Mouse (Mus musculus) olfactory bulb, adult 2 months (tissue): Measurements from ENCODE around the gene Ppp1r36. TPM values are rescaled to one million over a fixed set of nuclear protein-coding genes. Genes with fewer than 3 reads are reported as not detected.

Source experiments
- H3K27ac ChIP-seq: fragments of 200-500 bp; 2 replicates; pipeline ENCODE4 v1.5.1; 2012; ENCODE audit warnings: low read depth, low read length; ENCODE audit not compliant: insufficient read depth
- H3K4me1 ChIP-seq: fragments of 200-500 bp; 2 replicates; pipeline ENCODE4 v1.6.1; 2012; ENCODE audit warnings: low read length; ENCODE audit not compliant: control insufficient read depth, insufficient read depth
- H3K4me3 ChIP-seq: fragments of 200-500 bp; 2 replicates; pipeline ENCODE4 v1.5.1; 2012; ENCODE audit warnings: mild to moderate bottlenecking, low read depth, low read length, moderate library complexity; ENCODE audit not compliant: insufficient read depth
- CTCF ChIP-seq: fragments of 200-500 bp; IDR thresholded peaks from 2 replicates; pipeline ENCODE4 v1.5.1; 2012; ENCODE audit warnings: low read depth, mild to moderate bottlenecking, low read length, moderate library complexity; ENCODE audit not compliant: insufficient read depth
- POLR2A ChIP-seq: fragments of 200-500 bp; IDR thresholded peaks from 2 replicates; pipeline ENCODE4 v1.6.1; 2012; ENCODE audit warnings: mild to moderate bottlenecking, low read depth, low read length, moderate library complexity; ENCODE audit not compliant: insufficient read depth
- WGBS: fragments of 180-500 bp; shearing (Covaris S2); methylation state at CpG from one replicate; pipeline ENCODE4 v1.1.7; 2018; 5-methylcytosine and 5-hydroxymethylcytosine counted together
- polyA plus RNA-seq: library from polyadenylated mRNA; stranded (reverse); fragments of >200 nt; gene quantifications from 2 replicates; pipeline ENCODE4 v1.2.4, GENCODE M21; 2012; ENCODE audit warnings: low replicate concordance; ENCODE audit not compliant: missing spikeins, insufficient read depth, insufficient read length

The Ppp1r36 gene
- polyA plus RNA-seq, 1 experiment, result not detected

DNA sequence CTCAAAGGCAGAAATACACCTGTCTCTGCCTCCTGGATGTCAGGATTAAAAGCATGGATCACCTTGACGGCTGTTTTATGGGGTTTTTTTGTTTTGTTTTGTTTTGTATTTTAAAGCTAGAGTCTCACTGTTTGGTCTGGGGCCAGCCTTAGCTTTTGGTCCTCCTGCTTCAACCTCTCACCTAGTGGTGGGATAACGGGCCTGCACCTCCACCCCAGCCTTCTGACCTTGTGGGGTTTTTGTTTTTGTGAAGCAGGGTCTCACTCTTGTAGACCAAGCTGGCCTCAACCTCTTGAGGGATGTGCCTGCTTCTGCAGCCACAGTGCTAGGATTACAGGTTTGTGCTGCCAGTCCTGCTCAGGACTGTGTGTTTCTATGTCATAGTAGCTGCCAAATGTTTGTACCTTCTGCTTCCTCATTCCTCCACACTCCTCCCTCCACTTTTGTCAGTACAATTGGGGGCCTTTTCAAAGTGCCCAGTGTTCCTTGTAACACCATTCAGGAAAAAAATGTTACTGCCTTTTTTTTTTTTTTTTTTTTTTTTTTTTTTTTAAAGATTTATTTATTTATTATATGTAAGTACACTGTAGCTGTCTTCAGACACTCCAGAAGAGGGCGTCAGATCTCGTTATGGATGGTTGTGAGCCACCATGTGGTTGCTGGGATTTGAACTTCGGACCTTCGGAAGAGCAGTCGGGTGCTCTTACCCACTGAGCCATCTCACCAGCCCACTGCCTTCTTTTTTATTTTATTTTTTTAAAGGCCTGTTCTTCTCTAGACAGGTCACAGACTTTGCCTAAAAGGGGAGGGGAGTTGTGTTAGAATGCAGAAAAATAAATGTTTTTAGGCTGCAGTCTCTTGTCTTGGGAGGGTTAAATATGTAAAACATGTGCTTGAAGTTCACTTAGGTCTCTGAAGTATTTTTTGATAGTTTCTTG, 44.2 kb upstream of the Ppp1r36 start:
- H3K27ac ChIP-seq, result no peak overlapping the region
- no peak overlapping the region for H3K4me3 ChIP-seq
- TF ChIP-seq CTCF, result no peak
- no peak for TF ChIP-seq POLR2A
- H3K4me1 ChIP-seq, result peaks cover 5% of the 10 kb centered on the region; the same call in 1 of the 2 replicates
- WGBS, result 85% methylated on average over 5 of the region's 7 CpGs

- H3K27ac ChIP-seq, result no peak overlapping the region
- peaks cover 5% of the 10 kb centered on the region; the same call in 1 of the 2 replicates for H3K4me1 ChIP-seq
- 81% methylated on average over 6 of the region's 6 CpGs for WGBS
These were observed 43.3 kb upstream of the Ppp1r36 start for GRCm38 (mm10) chr12:76373991-76374390.

DNA sequence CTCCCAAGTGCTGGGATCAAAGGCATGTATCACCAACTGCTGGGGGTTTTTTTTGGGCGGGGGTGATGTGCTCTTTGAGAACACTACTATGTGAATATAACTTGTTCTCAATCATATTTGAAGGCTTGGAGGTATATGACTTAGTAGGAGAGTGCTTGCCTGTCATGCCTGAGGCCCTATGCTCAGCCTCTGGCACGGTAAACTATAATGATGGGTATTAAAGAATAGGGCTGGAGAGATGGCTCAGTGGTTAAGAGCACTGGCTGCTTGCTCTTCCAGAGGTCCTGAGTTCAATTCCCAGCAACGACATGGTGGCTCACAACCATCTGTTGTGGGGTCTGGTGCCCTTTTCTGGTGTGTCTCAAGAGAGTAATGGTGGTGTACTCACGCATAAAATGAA, 42.4 kb upstream of the Ppp1r36 start:
- no peak overlapping the region for H3K27ac ChIP-seq
- TF ChIP-seq CTCF, result no peak
- no peak for TF ChIP-seq POLR2A
- H3K4me1 ChIP-seq, result peaks cover 5% of the 10 kb centered on the region; the same call in 1 of the 2 replicates
- 86% methylated on average over 4 of the region's 4 CpGs for WGBS
- H3K4me3 ChIP-seq, result no peak overlapping the region

More at GRCm38 (mm10) chr12:76373991-76374390, 43.3 kb upstream of the Ppp1r36 start:
- TF ChIP-seq CTCF (no peak), POLR2A (no peak)
- H3K4me3 ChIP-seq, result no peak overlapping the region

GRCm38 (mm10) chr12:76375506-76375905, 41.8 kb upstream of the Ppp1r36 start:
- Histone ChIP-seq H3K4me1 (peaks cover 5% of the 10 kb centered on the region; the same call in 1 of the 2 replicates), H3K4me3 (no peak overlapping the region), H3K27ac (no peak overlapping the region)
- 96% methylated on average over 3 of the region's 3 CpGs for WGBS
- TF ChIP-seq POLR2A, result no peak
- TF ChIP-seq CTCF, result no peak

GRCm38 (mm10) chr12:76376649-76377048, 40.7 kb upstream of the Ppp1r36 start:
- H3K27ac ChIP-seq, result no peak overlapping the region
- no peak for TF ChIP-seq POLR2A
- TF ChIP-seq CTCF, result no peak
- peaks cover 2% of the 10 kb centered on the region; the same call in 1 of the 2 replicates for H3K4me1 ChIP-seq
- no peak overlapping the region for H3K4me3 ChIP-seq
- WGBS, result 35% methylated on average over 7 of the region's 7 CpGs

GRCm38 (mm10) chr12:76377059-76377458, 40.3 kb upstream of the Ppp1r36 start:
- H3K27ac ChIP-seq, result no peak overlapping the region
- H3K4me1 ChIP-seq, result peaks cover 2% of the 10 kb centered on the region; the same call in 1 of the 2 replicates
- TF ChIP-seq CTCF, result no peak
- no peak for TF ChIP-seq POLR2A
- 95% methylated on average over 6 of the region's 6 CpGs for WGBS
- H3K4me3 ChIP-seq, result no peak overlapping the region

DNA sequence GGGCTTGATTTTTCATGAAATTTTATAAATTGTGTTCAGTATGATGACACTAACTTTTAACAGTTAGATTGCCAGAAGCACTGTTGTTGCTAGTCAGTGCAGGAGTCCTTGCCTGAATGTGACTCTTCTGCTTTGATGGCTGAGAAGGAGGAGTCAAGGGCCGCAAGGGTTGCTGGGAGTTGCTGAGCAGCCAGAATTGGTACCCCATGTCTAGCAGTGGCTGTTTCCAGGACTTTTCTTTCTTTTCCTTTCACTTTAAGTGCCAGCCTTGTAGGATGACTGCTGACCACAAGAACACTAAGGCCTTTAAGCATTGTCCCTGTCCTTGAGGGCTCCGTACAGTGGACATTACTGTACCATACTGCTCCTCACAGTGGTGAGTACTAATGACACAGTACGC, 39.6 kb upstream of the Ppp1r36 start:
- 87% methylated on average over 3 of the region's 3 CpGs for WGBS
- H3K27ac ChIP-seq, result no peak overlapping the region

DNA sequence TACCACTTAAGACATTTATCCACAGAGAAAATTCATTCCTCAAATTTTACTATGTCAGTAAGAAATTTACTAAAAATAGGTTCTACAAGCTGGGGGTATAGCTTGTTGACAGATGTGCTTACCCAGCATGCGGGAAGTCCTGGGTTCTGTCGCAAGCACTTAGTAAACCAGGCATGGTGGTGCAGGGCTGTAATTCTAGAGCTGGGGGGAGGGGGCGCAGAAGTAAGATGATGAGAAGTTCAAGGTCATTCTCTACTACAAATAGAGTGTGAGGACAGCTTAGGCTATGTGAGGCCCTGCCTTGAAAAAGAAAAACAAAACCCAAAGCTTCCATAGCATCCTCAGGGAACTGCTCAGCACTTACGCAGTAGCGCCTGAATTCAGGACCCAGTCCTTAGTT, 38.8 kb upstream of the Ppp1r36 start:
- no peak overlapping the region for H3K27ac ChIP-seq
- no peak overlapping the region for H3K4me3 ChIP-seq
- H3K4me1 ChIP-seq, result no peaks in the 10 kb centered on the region
- TF ChIP-seq CTCF, result no peak
- no peak for TF ChIP-seq POLR2A
- WGBS, result 86% methylated on average over 5 of the region's 5 CpGs

More for the DNA sequence above, 39.6 kb upstream of the Ppp1r36 start:
- H3K4me1 ChIP-seq, result peaks cover 2% of the 10 kb centered on the region; the same call in 1 of the 2 replicates
- no peak overlapping the region for H3K4me3 ChIP-seq
- TF ChIP-seq POLR2A (no peak), CTCF (no peak)

- H3K4me1 ChIP-seq, result no peaks in the 10 kb centered on the region
- TF ChIP-seq POLR2A (no peak), CTCF (no peak)
- H3K27ac ChIP-seq, result no peak overlapping the region
- 92% methylated on average over 7 of the region's 7 CpGs for WGBS
- H3K4me3 ChIP-seq, result no peak overlapping the region
These were observed 37.2 kb upstream of the Ppp1r36 start for GRCm38 (mm10) chr12:76380151-76380550.
